Mouse (Mus musculus): ENCODE results near the gene Lamb1. TPM values are rescaled to one million over a fixed set of nuclear protein-coding genes. Genes with fewer than 3 reads are reported as not detected.

The Lamb1 gene
- polyA plus RNA-seq, 1 experiment from 2014 or later = 290 TPM

GRCm38 (mm10) chr12:31323136-31323695 lies 58.2 kb downstream of the Lamb1 start:
- H3K27me3 ChIP-seq = no peaks in the 10 kb centered on the region
- in situ Hi-C loops (cut with MboI; ENCODE audit: low pct_unique_long_range_greater_than_20kb) = loop anchor here (5.0 kb wide), 1 partner anchor 196 kb away; no protein-coding TSS in a partner anchor
- ChIA-PET CTCF (no interaction called here), POLR2A (no interaction called here)
- no peak for TF ChIP-seq CTCF (IDR thresholded peaks at IDR 0.05)
- DNase-seq (ENCODE audit: low read depth, low spot score) (no peak), ATAC-seq (no peak)

GRCm38 (mm10) chr12:31327139-31327538 lies 62.1 kb downstream of the Lamb1 start:
- TF ChIP-seq CTCF (IDR thresholded peaks at IDR 0.05) = no peak
- ChIA-PET POLR2A (interaction anchor here (0.9 to 1.1 kb wide), 2 partner anchors 8 to 45 kb away, joined by 3 read pairs; no protein-coding TSS in a partner anchor), CTCF (interaction anchor here (1.2 kb wide), 1 partner anchor 11 kb away, joined by 3 read pairs; no protein-coding TSS in a partner anchor)
- no peaks in the 10 kb centered on the region for H3K27me3 ChIP-seq
- DNase-seq (ENCODE audit: low read depth, low spot score) (no peak), ATAC-seq (no peak)
- in situ Hi-C loops (cut with MboI; ENCODE audit: low pct_unique_long_range_greater_than_20kb) = no loop called here

GRCm38 (mm10) chr12:31333261-31333660 lies 68.2 kb downstream of the Lamb1 start:
- no peak for ATAC-seq
- CTCF ChIA-PET = no interaction called here
- in situ Hi-C loops (cut with MboI; ENCODE audit: low pct_unique_long_range_greater_than_20kb) = no loop called here

GRCm38 (mm10) chr12:31350191-31350943 lies 85.3 kb downstream of the Lamb1 start:
- ATAC-seq = no peak
- no peaks in the 10 kb centered on the region for H3K27me3 ChIP-seq
- ChIA-PET CTCF (no interaction called here), POLR2A (interaction anchor here (0.5 kb wide), 1 partner anchor 191 kb away, joined by 4 read pairs; no protein-coding TSS in a partner anchor)
- DNase-seq (ENCODE audit: low read depth, low spot score) = no peak
- TF ChIP-seq CTCF (IDR thresholded peaks at IDR 0.05) = no peak
- in situ Hi-C loops (cut with MboI; ENCODE audit: low pct_unique_long_range_greater_than_20kb) = no loop called here

More at GRCm38 (mm10) chr12:31333261-31333660, 68.2 kb downstream of the Lamb1 start:
- DNase-seq (ENCODE audit: low read depth, low spot score) = no peak
- no peaks in the 10 kb centered on the region for H3K27me3 ChIP-seq
- POLR2A ChIA-PET = no interaction called here
- no peak for TF ChIP-seq CTCF (IDR thresholded peaks at IDR 0.05)

GRCm38 (mm10) chr12:31350944-31351928 lies 86.2 kb downstream of the Lamb1 start, which contains the start of gene Dld:
Dld (minus strand) TSS chr12:31351453.
- peak; percentile 98 for ATAC-seq
- peak; percentile 71 for DNase-seq (ENCODE audit: low read depth, low spot score)
- TF ChIP-seq CTCF (IDR thresholded peaks at IDR 0.05) = no peak
- POLR2A ChIA-PET = interaction anchor here (0.5 kb wide), 1 partner anchor 192 kb away, joined by 4 read pairs; no protein-coding TSS in a partner anchor
- CTCF ChIA-PET = no interaction called here
- no peaks in the 10 kb centered on the region for H3K27me3 ChIP-seq
- in situ Hi-C loops (cut with MboI; ENCODE audit: low pct_unique_long_range_greater_than_20kb) = no loop called here

GRCm38 (mm10) chr12:31366428-31366827 lies 101.4 kb downstream of the Lamb1 start:
- DNase-seq (ENCODE audit: low read depth, low spot score) (no peak), ATAC-seq (no peak)
- no peaks in the 10 kb centered on the region for H3K27me3 ChIP-seq
- ChIA-PET CTCF (interaction anchor here (1.1 kb wide), 1 partner anchor 8 kb away, joined by 3 read pairs; no protein-coding TSS in a partner anchor), POLR2A (no interaction called here)
- in situ Hi-C loops (cut with MboI; ENCODE audit: low pct_unique_long_range_greater_than_20kb) = no loop called here
- TF ChIP-seq CTCF (IDR thresholded peaks at IDR 0.05) = no peak

GRCm38 (mm10) chr12:31367721-31368120 lies 102.7 kb downstream of the Lamb1 start:
- DNase-seq (ENCODE audit: low read depth, low spot score) (no peak), ATAC-seq (no peak)
- in situ Hi-C loops (cut with MboI; ENCODE audit: low pct_unique_long_range_greater_than_20kb) = no loop called here
- CTCF ChIA-PET = no interaction called here
- no peak for TF ChIP-seq CTCF (IDR thresholded peaks at IDR 0.05)
- POLR2A ChIA-PET = interaction anchor here (0.6 kb wide), 1 partner anchor 99 kb away, joined by 4 read pairs; no protein-coding TSS in a partner anchor
- no peaks in the 10 kb centered on the region for H3K27me3 ChIP-seq

- POLR2A ChIA-PET = no interaction called here
- no peaks in the 10 kb centered on the region for H3K27me3 ChIP-seq
- no peak for TF ChIP-seq CTCF (IDR thresholded peaks at IDR 0.05)
- no peak for ATAC-seq
- in situ Hi-C loops (cut with MboI; ENCODE audit: low pct_unique_long_range_greater_than_20kb) = no loop called here
- DNase-seq (ENCODE audit: low read depth, low spot score) = no peak
- CTCF ChIA-PET = interaction anchor here (1.5 kb wide), 1 partner anchor 11 kb away, joined by 4 read pairs; no protein-coding TSS in a partner anchor
Measured at GRCm38 (mm10) chr12:31369118-31369517, 104.1 kb downstream of the Lamb1 start.

GRCm38 (mm10) chr12:31369656-31370055 lies 104.6 kb downstream of the Lamb1 start:
- POLR2A ChIA-PET = no interaction called here
- no peak for ATAC-seq
- DNase-seq (ENCODE audit: low read depth, low spot score) = no peak
- peak; percentile 39 for TF ChIP-seq CTCF (IDR thresholded peaks at IDR 0.05)
- CTCF ChIA-PET = interaction anchor here (1.5 kb wide), 1 partner anchor 10 kb away, joined by 4 read pairs; no protein-coding TSS in a partner anchor
- no peaks in the 10 kb centered on the region for H3K27me3 ChIP-seq
- in situ Hi-C loops (cut with MboI; ENCODE audit: low pct_unique_long_range_greater_than_20kb) = loop anchor here (10.0 kb wide), 1 partner anchor 135 kb away; no protein-coding TSS in a partner anchor
